Mouse (Mus musculus) embryo, embryonic 10 days (tissue): Measurements from ENCODE around the gene Kdm4c.
"Not testable (repeated sequence)": the region's sequence is repeated elsewhere in the genome, so short reads cannot be mapped to it uniquely, and the experiment has no call there.

ENCODE experiments used
- DNase-seq: peaks from one replicate; pipeline ENCODE4 v3.0.0-alpha.2; 2015; ENCODE audit warnings: low spot score

Kdm4c gene

DNA sequence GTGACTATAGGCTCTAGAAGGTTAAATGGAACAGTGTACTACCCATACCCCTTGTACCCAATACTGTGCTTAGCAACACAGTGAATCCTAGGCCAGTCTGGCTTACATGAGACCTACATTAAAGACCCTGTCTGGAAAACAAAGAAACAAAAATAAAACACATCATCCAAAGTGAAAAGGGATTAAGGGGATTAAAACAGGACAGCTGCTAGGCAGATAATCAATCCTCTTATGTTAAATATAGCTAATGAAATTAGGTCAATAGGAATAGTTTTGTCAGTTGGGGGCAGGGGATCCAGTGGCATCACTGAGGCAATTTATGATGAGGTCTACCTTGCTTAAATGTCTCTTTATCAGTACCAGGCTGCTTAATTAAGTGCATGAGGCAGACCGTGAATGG, at the start of gene Kdm4c:
Kdm4c (plus strand) TSS at position 322 of the 400 bp plus-strand sequence.
- DNase-seq, result no peak

- DNase-seq, result no peak
These were observed 41.0 kb upstream of the Kdm4c start for GRCm38 (mm10) chr4:74201281-74201811.

- not testable (repeated sequence) for DNase-seq
These were observed 20.5 kb upstream of the Kdm4c start for GRCm38 (mm10) chr4:74221780-74222179.

GRCm38 (mm10) chr4:74222360-74222759, 19.9 kb upstream of the Kdm4c start:
- DNase-seq, result peak; percentile 40

- no peak for DNase-seq
These were observed 18.1 kb upstream of the Kdm4c start for GRCm38 (mm10) chr4:74224210-74224609.

DNA sequence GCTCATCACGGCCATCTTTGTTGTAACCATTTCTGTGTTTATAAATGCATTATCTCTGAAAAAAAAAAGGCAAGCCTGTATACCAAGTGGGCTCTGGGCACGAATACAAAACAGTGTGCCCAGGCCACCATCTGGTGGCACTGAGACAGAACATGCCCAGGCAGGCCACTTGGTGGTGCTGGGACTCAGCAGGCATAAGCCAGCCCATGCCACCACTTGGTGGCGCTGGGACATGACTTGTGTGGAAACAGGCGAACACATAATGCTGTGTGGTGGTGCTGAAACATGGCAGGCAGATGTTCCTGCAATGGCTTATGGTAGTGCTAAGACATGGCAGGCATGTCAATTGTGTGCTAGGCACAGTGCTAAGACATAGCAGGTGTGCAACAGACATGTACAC, 11.3 kb upstream of the Kdm4c start:
- DNase-seq, result peak; percentile 11

GRCm38 (mm10) chr4:74231405-74231804, 10.9 kb upstream of the Kdm4c start:
- peak; percentile 71 for DNase-seq

DNA sequence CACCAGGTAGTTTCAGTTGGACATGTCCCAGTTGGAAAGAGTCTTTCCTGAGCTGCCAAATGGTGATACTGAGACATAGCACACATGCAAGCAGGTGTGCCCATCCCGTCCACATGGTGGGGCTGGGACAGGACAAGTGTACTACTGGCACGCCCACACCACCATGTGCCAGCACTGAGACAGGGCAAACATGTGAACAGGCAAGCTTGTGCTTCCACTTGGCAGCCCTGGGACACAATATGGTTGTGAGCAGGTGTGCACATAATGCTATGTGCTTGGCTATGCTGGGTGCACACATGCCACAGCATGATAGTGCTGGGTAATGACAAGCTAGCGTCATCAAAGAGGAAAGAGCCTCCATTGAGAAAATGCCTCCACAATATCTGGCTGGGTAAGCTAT, 8.8 kb upstream of the Kdm4c start:
- DNase-seq, result no peak

- peak; percentile 96 for DNase-seq
These were observed 9.3 kb downstream of the Kdm4c start for GRCm38 (mm10) chr4:74251348-74252244.

DNA sequence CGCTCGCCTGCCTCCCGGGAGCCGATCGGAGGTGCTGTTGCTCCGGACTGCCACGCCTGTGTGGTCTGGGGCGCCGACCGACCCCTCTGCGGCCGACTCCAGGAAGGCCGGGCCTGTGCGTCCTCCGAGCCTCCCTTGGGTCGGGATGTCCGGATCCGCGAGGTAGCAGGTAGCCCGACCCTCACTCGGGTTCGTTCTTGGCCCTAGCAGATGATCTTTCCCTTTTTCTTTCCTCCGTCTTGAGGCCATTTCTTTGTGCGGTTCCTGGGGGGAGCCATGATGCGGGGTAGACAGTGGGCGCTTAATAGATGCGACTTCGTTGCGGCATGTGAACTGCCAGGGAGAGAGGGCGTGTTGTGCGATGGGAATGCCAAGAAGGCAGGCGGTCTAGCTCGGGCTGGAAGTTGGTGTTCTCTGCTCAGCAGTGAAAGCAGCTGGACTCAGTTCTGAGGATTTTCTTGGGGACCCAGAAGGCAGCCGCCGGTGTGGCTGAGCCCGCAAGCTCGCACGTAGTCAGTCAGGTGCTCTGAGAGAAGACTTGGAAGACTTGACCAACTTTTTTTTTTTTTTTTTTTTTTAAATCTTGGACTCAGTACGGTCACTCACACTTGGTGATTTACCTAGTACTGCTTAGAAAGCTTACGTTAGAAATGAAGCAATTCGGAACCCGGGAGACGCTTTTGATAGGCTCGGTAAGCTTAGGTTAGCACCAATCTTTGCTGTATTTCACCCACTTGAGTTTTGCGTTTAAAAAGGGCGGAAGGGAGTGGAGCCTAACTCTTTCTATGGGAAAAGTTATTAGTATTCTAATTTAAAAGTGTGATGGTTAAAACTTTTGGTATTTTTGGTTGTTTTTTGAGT, 10.2 kb downstream of the Kdm4c start:
- DNase-seq, result peak; percentile 64

DNA sequence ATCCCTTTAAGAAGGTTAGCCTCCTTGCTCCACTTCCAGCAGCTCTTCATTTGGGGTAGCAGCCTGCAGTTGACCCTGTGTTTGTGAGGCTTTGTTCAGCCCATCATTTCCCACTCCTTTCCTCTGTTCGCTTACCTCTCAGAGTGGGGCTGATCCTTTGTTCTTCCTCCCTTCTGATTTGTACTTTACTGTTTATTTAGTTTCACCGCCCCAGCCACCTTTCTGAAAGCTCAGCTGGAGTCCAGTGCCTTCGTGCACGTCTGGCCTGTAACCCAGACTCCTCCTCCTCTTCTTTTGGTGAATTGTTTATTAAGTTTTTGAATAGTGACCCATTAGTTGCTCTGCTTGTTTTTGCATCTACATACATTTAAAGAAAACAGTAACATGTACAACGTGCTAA, 15.6 kb downstream of the Kdm4c start:
- DNase-seq, result no peak

DNA sequence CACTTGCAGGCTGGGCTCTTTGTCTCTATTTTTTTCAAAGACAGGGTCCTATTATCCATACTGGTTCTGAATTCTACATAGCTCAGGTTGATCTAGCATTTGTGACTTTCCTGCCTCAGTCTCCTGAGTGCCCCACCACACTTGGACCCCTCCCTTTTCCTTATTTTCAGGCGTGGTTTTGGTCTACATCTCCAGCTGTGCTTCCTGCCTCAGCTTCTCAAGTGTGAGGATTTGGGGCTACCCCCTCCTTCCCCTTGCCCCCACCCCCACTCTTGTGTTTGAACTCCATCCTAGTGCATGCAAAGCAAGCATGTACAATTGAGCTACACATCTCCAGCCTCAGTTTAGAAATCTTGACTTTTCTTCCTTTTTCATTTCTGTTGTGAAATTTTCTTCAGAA, 16.2 kb downstream of the Kdm4c start:
- DNase-seq, result no peak

DNA sequence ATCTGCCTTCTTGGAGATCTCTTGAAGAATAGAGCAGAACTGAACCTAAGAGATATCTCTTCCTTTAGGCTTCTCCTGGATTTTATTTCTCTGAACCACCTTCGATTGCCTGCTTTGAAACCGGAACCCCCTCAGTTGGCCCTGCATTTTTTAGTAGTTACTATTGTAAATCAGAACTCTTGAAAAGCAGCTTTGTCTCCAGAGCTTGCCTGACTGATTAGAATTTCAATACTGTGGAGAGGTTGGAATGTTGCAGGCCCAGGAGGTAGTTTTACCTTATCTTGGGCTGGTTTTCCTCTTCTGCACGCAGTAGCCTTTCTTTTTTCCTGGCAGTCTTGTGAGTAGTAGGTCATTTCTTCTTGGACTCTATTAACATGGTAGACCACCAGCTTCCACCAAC, 17.0 kb downstream of the Kdm4c start:
- DNase-seq, result no peak

DNA sequence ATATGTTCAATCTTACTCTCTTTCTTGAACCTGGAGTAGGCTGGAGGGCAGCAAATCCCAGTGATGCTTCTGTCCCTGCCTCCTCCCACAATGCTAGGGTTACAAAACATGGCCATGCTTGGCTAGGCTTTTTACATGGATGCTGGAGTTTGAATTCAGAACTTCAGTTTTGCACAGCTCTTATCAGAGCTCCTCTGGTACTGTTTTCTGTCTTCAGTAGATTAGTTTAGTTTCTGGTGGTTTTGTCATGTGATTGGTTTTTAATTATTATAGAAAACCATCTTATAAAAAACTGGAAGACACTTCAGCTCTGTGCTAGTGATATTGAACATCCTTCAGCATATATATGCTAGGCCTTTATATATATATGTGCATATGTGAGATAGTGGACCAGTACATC, 19.6 kb downstream of the Kdm4c start:
- DNase-seq, result no peak

- DNase-seq, result no peak
These were observed 22.2 kb downstream of the Kdm4c start for GRCm38 (mm10) chr4:74264428-74264955.

- DNase-seq, result no peak
These were observed 28.9 kb downstream of the Kdm4c start for GRCm38 (mm10) chr4:74271180-74271579.

DNA sequence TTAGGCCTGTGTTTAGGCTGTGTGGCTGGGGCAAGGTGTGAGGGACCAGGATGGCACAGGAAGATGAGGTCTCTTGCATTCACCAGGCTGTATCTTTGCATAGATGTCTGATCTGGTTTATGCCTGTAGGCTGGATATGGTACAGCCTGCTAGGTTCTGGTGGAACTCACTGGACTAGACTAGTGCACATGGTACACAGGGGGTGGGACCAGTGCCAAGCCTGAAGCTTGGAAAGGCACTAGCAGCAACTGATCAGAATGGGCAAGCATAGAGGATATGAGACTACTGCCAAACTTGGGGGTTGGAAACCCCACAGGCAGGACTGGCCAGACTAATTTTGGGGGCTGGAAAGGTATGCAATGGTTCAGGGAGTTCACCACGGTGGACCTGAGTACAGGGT, 35.2 kb downstream of the Kdm4c start:
- no peak for DNase-seq

DNA sequence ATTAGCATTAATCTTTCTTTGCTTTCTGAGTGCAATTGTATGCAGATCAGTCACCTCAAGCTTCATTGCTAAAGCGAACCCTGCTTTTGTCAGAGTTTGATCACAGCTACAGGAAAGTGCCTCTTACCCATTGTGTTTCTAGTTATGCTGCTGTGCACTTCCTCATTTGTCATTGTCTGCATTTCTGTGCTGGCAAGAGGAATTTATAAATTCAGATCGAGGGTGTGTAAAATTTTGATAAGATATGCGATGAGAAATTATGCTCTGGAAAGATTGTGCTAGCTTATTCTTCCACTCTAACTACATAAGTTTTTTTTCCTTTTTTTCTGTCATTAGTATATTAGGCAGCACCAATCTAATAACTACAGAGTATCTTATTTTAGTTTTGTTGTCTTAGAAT, 37.9 kb downstream of the Kdm4c start:
- no peak for DNase-seq

DNA sequence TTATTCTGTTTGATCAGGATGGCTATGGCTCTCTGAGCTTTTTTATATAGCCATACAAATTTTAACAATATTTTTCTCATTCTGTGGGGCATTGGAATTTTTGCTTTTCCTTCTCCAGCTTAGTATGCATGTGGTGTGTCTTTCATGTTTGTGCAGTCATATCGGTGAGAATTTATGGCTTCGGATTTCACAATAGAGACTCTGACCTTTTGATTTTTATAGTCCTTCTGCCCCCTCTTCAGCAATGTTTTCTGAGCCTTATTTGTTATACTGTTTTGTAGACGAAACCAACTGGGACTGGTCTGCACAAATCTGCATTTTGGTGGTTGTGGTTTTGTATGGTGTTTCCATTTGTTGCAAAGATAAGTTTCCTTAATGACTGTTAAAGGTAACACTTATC, 45.6 kb downstream of the Kdm4c start:
- DNase-seq, result no peak

DNA sequence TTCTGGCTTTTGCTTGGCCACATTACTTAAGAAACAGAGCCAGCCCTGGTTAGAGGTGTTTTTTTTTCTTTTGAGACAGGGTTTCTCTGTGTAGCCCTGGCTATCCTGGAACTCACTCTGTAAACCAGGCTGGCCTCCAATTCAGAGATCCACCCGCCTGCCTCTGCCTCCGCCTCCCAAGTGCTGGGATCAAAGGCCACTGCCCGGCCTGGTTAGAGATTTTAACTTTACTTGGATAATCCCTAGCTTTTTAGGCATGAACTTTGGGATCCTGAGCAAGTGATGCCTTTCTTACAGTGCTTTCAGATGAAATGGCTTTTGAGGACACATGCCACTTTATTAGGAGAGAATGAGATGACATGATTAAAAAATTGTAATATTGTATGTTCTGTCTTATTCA, 52.4 kb downstream of the Kdm4c start:
- no peak for DNase-seq

- DNase-seq, result no peak
These were observed 63.2 kb downstream of the Kdm4c start for GRCm38 (mm10) chr4:74305315-74306105.

GRCm38 (mm10) chr4:74311135-74311534, 68.8 kb downstream of the Kdm4c start:
- no peak for DNase-seq
